Mouse (Mus musculus) midbrain, embryonic 10.5 days (tissue): ENCODE data around the gene Mum1. TPM values are rescaled to one million over a fixed set of nuclear protein-coding genes. Genes with fewer than 3 reads are reported as not detected.

Experiments
- DNase-seq: peaks from one replicate; pipeline ENCODE4 v3.0.0-alpha.2; 2017; ENCODE audit warnings: low spot score
- H3K27ac ChIP-seq: fragments of 300-500 bp; sonication (generic); replicated peaks from 2 replicates; pipeline ENCODE4 v1.5.1; 2016; ENCODE audit warnings: mild to moderate bottlenecking
- H3K27me3 ChIP-seq: fragments of 300-500 bp; sonication (generic); 2 replicates; pipeline ENCODE4 v1.6.1; 2016; ENCODE audit warnings: low read depth, mild to moderate bottlenecking; ENCODE audit not compliant: poor library complexity, severe bottlenecking
- H3K36me3 ChIP-seq: fragments of 300-500 bp; sonication (generic); 2 replicates; pipeline ENCODE4 v1.6.1; 2016; ENCODE audit warnings: mild to moderate bottlenecking, moderate library complexity
- H3K4me1 ChIP-seq: fragments of 300-500 bp; sonication (generic); 2 replicates; pipeline ENCODE4 v1.6.1; 2016
- H3K4me3 ChIP-seq: fragments of 300-500 bp; sonication (generic); 2 replicates; pipeline ENCODE4 v1.5.1; 2016; ENCODE audit warnings: mild to moderate bottlenecking, moderate library complexity
- H3K9me3 ChIP-seq: fragments of 300-500 bp; sonication (generic); replicated peaks from 2 replicates; pipeline ENCODE4 v1.6.1; 2016; ENCODE audit warnings: mild to moderate bottlenecking
- WGBS: fragments of 180-500 bp; shearing (Covaris S2); methylation state at CpG from one replicate; pipeline ENCODE4 v1.1.7; 2016; 5-methylcytosine and 5-hydroxymethylcytosine counted together
- polyA plus RNA-seq: library from polyadenylated mRNA; unstranded; fragments of >200 nt; fragmentation: Nextera tagmentation; extraction: Ambion mirVana; gene quantifications from 2 replicates; pipeline ENCODE4 v1.2.1, GENCODE M21; 2016

The Mum1 gene
- polyA plus RNA-seq, 1 experiment from 2014 or later = 154 TPM

GRCm38 (mm10) chr10:80255881-80256535 lies 29.8 kb downstream of the Mum1 start:
- WGBS = 80% methylated on average over 5 of the region's 5 CpGs
- no peak for DNase-seq
- Histone ChIP-seq H3K4me3 (no peak overlapping the region; the same call in 1 of the 2 replicates), H3K36me3 (peaks cover 74% of the 10 kb centered on the region), H3K27me3 (no peaks in the 10 kb centered on the region), H3K4me1 (peaks cover 47% of the 10 kb centered on the region), H3K9me3 (no peaks in the 10 kb centered on the region), H3K27ac (peak overlapping the region; percentile 38; the same call in 1 of the 2 replicates)

- 93% methylated on average over 2 of the region's 2 CpGs for WGBS
- Histone ChIP-seq H3K36me3 (peaks cover 66% of the 10 kb centered on the region), H3K4me1 (peaks cover 57% of the 10 kb centered on the region)
Measured at GRCm38 (mm10) chr10:80257936-80258335, 31.7 kb downstream of the Mum1 start.

GRCm38 (mm10) chr10:80258752-80259462 lies 32.7 kb downstream of the Mum1 start:
- 93% methylated on average over 14 of the region's 14 CpGs for WGBS
- DNase-seq = no peak
- Histone ChIP-seq H3K9me3 (no peaks in the 10 kb centered on the region), H3K36me3 (peaks cover 57% of the 10 kb centered on the region), H3K27ac (no peak overlapping the region), H3K4me3 (peak overlapping the region; percentile 63), H3K4me1 (peaks cover 57% of the 10 kb centered on the region), H3K27me3 (no peaks in the 10 kb centered on the region)

More at GRCm38 (mm10) chr10:80257936-80258335, 31.7 kb downstream of the Mum1 start:
- no peaks in the 10 kb centered on the region for H3K27me3 ChIP-seq
- peak overlapping the region; percentile 10; the same call in 1 of the 2 replicates for H3K4me3 ChIP-seq
- H3K27ac ChIP-seq = peak overlapping the region; percentile 42
- no peak for DNase-seq
- H3K9me3 ChIP-seq = no peaks in the 10 kb centered on the region

- DNase-seq = no peak
- peak overlapping the region; percentile 63 for H3K4me3 ChIP-seq
- peaks cover 51% of the 10 kb centered on the region for H3K36me3 ChIP-seq
- no peaks in the 10 kb centered on the region for H3K27me3 ChIP-seq
- no peaks in the 10 kb centered on the region for H3K9me3 ChIP-seq
- peaks cover 60% of the 10 kb centered on the region for H3K4me1 ChIP-seq
- peak overlapping the region; percentile 91 for H3K27ac ChIP-seq
- WGBS = 80% methylated on average over 6 of the region's 6 CpGs
Measured at GRCm38 (mm10) chr10:80259463-80259805, 33.2 kb downstream of the Mum1 start.

- H3K9me3 ChIP-seq = no peaks in the 10 kb centered on the region
- H3K36me3 ChIP-seq = peaks cover 45% of the 10 kb centered on the region
- peak; percentile 67 for DNase-seq
- peaks cover 66% of the 10 kb centered on the region for H3K4me1 ChIP-seq
- H3K27ac ChIP-seq = peak overlapping the region; percentile 91
- WGBS = 8% methylated on average over 19 of the region's 19 CpGs
- H3K4me3 ChIP-seq = peak overlapping the region; percentile 63
- no peaks in the 10 kb centered on the region for H3K27me3 ChIP-seq
Measured at GRCm38 (mm10) chr10:80259861-80260641, 33.8 kb downstream of the Mum1 start.

GRCm38 (mm10) chr10:80260642-80261584 lies 34.7 kb downstream of the Mum1 start, which contains the start of the genes Gamt and Dazap1:
TSS of gene Gamt (minus strand) at chr10:80261012.
TSS of gene Dazap1 (plus strand) at chr10:80261486.
- Histone ChIP-seq H3K36me3 (peaks cover 37% of the 10 kb centered on the region), H3K27me3 (no peaks in the 10 kb centered on the region), H3K4me1 (peaks cover 69% of the 10 kb centered on the region), H3K9me3 (no peaks in the 10 kb centered on the region), H3K4me3 (peak within 1 kb of the TSS; percentile 63), H3K27ac (peak within 1 kb of the TSS; percentile 91)
- under 1% methylated on average over 49 of the region's 49 CpGs for WGBS
- peak; percentile 97 for DNase-seq

- H3K27me3 ChIP-seq = no peaks in the 10 kb centered on the region
- peaks cover 69% of the 10 kb centered on the region for H3K4me1 ChIP-seq
- peak overlapping the region; percentile 63 for H3K4me3 ChIP-seq
- 0% methylated on average over 14 of the region's 14 CpGs for WGBS
- no peaks in the 10 kb centered on the region for H3K9me3 ChIP-seq
- peak overlapping the region; percentile 91 for H3K27ac ChIP-seq
- peaks cover 30% of the 10 kb centered on the region for H3K36me3 ChIP-seq
- peak; percentile 91 for DNase-seq
Measured at GRCm38 (mm10) chr10:80261585-80261968, 35.3 kb downstream of the Mum1 start.

- Histone ChIP-seq H3K9me3 (no peaks in the 10 kb centered on the region), H3K27ac (peak overlapping the region; percentile 91; the same call in 1 of the 2 replicates), H3K4me1 (peaks cover 70% of the 10 kb centered on the region), H3K36me3 (peaks cover 29% of the 10 kb centered on the region), H3K27me3 (no peaks in the 10 kb centered on the region), H3K4me3 (peak overlapping the region; percentile 63)
- 74% methylated on average over 12 of the region's 12 CpGs for WGBS
- DNase-seq = no peak
Measured at GRCm38 (mm10) chr10:80262169-80262568, 35.9 kb downstream of the Mum1 start.

GRCm38 (mm10) chr10:80262776-80263365 lies 36.6 kb downstream of the Mum1 start:
- Histone ChIP-seq H3K27ac (no peak overlapping the region), H3K9me3 (no peaks in the 10 kb centered on the region), H3K36me3 (peaks cover 30% of the 10 kb centered on the region), H3K4me1 (peaks cover 77% of the 10 kb centered on the region), H3K27me3 (no peaks in the 10 kb centered on the region), H3K4me3 (no peak overlapping the region)
- DNase-seq = no peak
- WGBS = 93% methylated on average over 10 of the region's 10 CpGs

GRCm38 (mm10) chr10:80264341-80265148 lies 38.3 kb downstream of the Mum1 start:
- peaks cover 74% of the 10 kb centered on the region for H3K4me1 ChIP-seq
- DNase-seq = peak; percentile 97
- H3K27me3 ChIP-seq = no peaks in the 10 kb centered on the region
- H3K27ac ChIP-seq = peak overlapping the region; percentile 97
- peak overlapping the region; percentile 95 for H3K4me3 ChIP-seq
- no peaks in the 10 kb centered on the region for H3K9me3 ChIP-seq
- 2% methylated on average over 81 of the region's 81 CpGs for WGBS
- H3K36me3 ChIP-seq = peaks cover 29% of the 10 kb centered on the region

- H3K9me3 ChIP-seq = no peaks in the 10 kb centered on the region
- WGBS = 1% methylated on average over 18 of the region's 18 CpGs
- peak overlapping the region; percentile 97 for H3K27ac ChIP-seq
- peaks cover 72% of the 10 kb centered on the region for H3K4me1 ChIP-seq
- H3K36me3 ChIP-seq = peaks cover 33% of the 10 kb centered on the region
- no peak for DNase-seq
- no peaks in the 10 kb centered on the region for H3K27me3 ChIP-seq
- H3K4me3 ChIP-seq = peak overlapping the region; percentile 95
Measured at GRCm38 (mm10) chr10:80265149-80265486, 38.9 kb downstream of the Mum1 start.
